Mouse (Mus musculus) thymus, adult 2 months (tissue): ENCODE results near the gene Ptbp3. TPM values are rescaled to one million over a fixed set of nuclear protein-coding genes. Genes with fewer than 3 reads are reported as not detected.

Experiments
- DNase-seq: peaks from one replicate; pipeline ENCODE4 v3.0.0; 2021
- H3K27ac ChIP-seq: fragments of 200-500 bp; 2 replicates; pipeline ENCODE4 v1.5.1; 2012; ENCODE audit warnings: low read length, control low read depth; ENCODE audit not compliant: control insufficient read depth, insufficient read depth
- H3K27me3 ChIP-seq: fragments of 200-500 bp; 2 replicates; pipeline ENCODE4 v1.6.1; 2012; ENCODE audit warnings: mild to moderate bottlenecking, low read length, moderate library complexity, mixed read lengths; ENCODE audit not compliant: control insufficient read depth, insufficient read depth
- H3K36me3 ChIP-seq: fragments of 200-500 bp; 2 replicates; pipeline ENCODE4 v1.6.1; 2012; ENCODE audit warnings: mild to moderate bottlenecking, low read length, moderate library complexity; ENCODE audit not compliant: control insufficient read depth, insufficient read depth
- H3K4me1 ChIP-seq: fragments of 200-500 bp; replicated peaks from 2 replicates; pipeline ENCODE4 v1.6.1; 2012; ENCODE audit warnings: low read length; ENCODE audit not compliant: control insufficient read depth, insufficient read depth
- H3K4me3 ChIP-seq: fragments of 200-500 bp; 2 replicates; pipeline ENCODE4 v1.5.1; 2012; ENCODE audit warnings: mild to moderate bottlenecking, low read length, control low read depth, moderate library complexity; ENCODE audit not compliant: control insufficient read depth, insufficient read depth
- CTCF ChIP-seq: fragments of 200-500 bp; IDR thresholded peaks from 2 replicates; pipeline ENCODE4 v1.5.1; 2012; ENCODE audit warnings: mild to moderate bottlenecking, control low read depth, low read length, moderate library complexity, borderline replicate concordance; ENCODE audit not compliant: control insufficient read depth, poor library complexity, insufficient read depth; ENCODE audit errors: extremely low read depth
- POLR2A ChIP-seq: fragments of 200-500 bp; IDR thresholded peaks from 2 replicates; pipeline ENCODE4 v1.6.1; 2012; ENCODE audit warnings: mild to moderate bottlenecking, low read length, control low read depth, moderate library complexity; ENCODE audit not compliant: control insufficient read depth, poor library complexity, insufficient read depth; ENCODE audit errors: extremely low read depth
- WGBS: fragments of 180-500 bp; shearing (Covaris S2); methylation state at CpG from one replicate; pipeline ENCODE4 v1.1.7; 2018; 5-methylcytosine and 5-hydroxymethylcytosine counted together
- polyA plus RNA-seq: library from polyadenylated mRNA; depleted of rRNA; stranded (reverse); fragments of >200 nt; gene quantifications from 2 replicates; pipeline ENCODE4 v1.2.3, GENCODE M21; 2012

The Ptbp3 gene
- polyA plus RNA-seq, 1 experiment = 90.4 TPM

GRCm38 (mm10) chr4:59455465-59455864, 93.7 kb downstream of the Ptbp3 start:
- Histone ChIP-seq H3K27ac (no peak overlapping the region), H3K4me3 (no peak overlapping the region), H3K4me1 (peaks cover 1% of the 10 kb centered on the region), H3K27me3 (no peaks in the 10 kb centered on the region), H3K36me3 (no peaks in the 10 kb centered on the region)
- WGBS = 47% methylated on average over 2 of the region's 2 CpGs
- no peak for TF ChIP-seq CTCF
- no peak for DNase-seq

DNA sequence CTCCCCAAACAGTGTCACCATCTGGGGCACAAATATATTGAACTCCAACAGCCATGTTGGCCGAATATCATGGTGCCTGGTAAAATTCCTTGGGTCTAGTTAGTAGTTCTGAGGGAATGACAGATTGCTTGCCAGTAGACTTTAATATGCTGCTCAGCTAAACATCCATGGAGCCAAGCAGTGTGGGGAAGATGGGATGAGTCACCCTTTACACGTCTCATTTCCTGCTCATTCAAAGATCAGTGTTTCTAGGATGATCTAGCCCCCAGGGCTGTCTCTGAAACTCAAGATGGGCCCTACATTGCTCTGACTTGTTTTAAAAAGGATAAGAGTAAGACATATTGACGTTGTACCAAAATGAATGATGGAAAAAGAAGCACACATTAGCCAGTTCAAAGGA, 95.1 kb downstream of the Ptbp3 start:
- Histone ChIP-seq H3K27ac (no peak overlapping the region), H3K4me1 (peaks cover 3% of the 10 kb centered on the region), H3K27me3 (no peaks in the 10 kb centered on the region), H3K4me3 (no peak overlapping the region), H3K36me3 (no peaks in the 10 kb centered on the region)
- no peak for DNase-seq
- 70% methylated on average over 3 of the region's 3 CpGs for WGBS
- no peak for TF ChIP-seq CTCF
- no peak for TF ChIP-seq POLR2A

DNA sequence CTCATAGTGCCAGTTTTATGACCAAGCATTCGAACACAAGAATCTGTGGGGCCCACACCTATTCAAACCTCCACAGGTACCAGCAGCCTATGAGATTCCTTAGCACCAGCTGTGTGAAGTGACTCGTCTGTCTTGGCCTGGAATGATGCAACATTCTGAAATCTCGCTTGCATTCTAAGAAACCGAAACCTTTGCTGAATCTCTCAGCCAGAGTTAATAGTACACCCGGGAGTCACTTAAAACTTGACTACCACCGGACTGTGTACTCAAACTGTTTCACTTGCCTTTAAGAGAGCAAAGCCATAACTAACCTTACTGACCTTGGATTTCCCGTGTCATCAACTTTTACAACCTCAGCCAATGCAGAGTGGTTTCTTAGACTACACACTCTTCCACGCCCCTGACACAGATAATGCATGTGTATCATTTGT, 96.6 kb downstream of the Ptbp3 start:
- Histone ChIP-seq H3K4me3 (no peak overlapping the region), H3K36me3 (no peaks in the 10 kb centered on the region), H3K27ac (no peak overlapping the region), H3K27me3 (no peaks in the 10 kb centered on the region), H3K4me1 (peaks cover 3% of the 10 kb centered on the region)
- no peak for DNase-seq
- TF ChIP-seq CTCF (no peak), POLR2A (no peak)
- 94% methylated on average over 8 of the region's 8 CpGs for whole genome bisulfite sequencing

DNA sequence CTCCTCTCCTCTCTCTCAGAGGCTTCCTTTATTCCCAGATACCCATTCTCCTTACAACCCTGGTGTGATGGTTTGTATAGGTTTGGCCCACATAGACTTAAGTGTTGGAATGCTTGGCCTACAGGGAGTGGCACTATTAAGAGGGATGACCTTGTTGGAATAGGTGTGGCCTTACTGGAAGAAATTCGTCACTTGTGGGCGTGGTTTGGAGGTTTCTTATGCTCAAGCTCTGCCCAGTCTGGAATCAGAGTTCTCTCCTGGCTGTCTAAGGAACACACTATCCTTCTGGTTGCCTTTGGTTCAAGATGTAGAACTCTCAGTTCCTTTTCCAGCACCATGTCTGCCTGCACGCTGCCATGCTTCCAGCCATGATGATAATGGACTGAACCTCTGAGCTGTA, 98.3 kb downstream of the Ptbp3 start:
- TF ChIP-seq POLR2A = no peak
- TF ChIP-seq CTCF = no peak
- Histone ChIP-seq H3K27me3 (no peaks in the 10 kb centered on the region), H3K4me1 (peaks cover 3% of the 10 kb centered on the region), H3K27ac (no peak overlapping the region), H3K36me3 (no peaks in the 10 kb centered on the region), H3K4me3 (no peak overlapping the region)
- WGBS = 96% methylated on average over 3 of the region's 3 CpGs
- no peak for DNase-seq

DNA sequence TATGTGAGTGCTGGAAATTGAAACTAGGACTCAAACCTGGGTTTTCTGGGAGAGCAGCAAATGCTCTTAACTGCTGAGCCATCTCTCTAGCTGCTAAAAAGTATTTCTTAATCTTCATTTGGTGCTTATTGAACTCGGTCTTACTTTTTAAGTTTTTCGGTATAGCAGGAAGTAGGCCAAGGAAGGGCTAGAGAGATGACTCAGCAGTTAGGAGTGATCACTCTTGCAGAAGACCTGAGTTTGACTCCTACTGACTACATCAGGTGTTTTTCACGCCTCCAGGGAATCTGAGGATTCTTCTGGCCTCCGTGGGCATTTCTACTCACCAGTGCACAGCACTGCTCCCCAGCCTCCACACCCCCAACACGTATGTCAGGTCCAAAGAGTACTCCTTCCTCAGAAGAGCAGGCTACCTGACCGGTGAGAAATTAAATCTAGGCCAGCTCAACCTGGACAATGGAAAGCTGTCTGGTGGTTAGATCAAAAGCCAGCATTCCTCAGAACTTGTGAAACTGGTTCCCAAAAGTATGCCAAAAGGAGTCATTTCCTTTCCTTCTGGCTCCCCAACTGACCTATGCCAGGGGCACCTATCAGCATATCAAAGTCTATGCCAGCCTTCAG, 98.8 kb downstream of the Ptbp3 start:
- Histone ChIP-seq H3K4me3 (no peak overlapping the region), H3K4me1 (peaks cover 8% of the 10 kb centered on the region), H3K27ac (no peak overlapping the region), H3K27me3 (no peaks in the 10 kb centered on the region), H3K36me3 (no peaks in the 10 kb centered on the region)
- DNase-seq = no peak
- WGBS = 56% methylated on average over 6 of the region's 6 CpGs
- TF ChIP-seq POLR2A (no peak), CTCF (no peak)

DNA sequence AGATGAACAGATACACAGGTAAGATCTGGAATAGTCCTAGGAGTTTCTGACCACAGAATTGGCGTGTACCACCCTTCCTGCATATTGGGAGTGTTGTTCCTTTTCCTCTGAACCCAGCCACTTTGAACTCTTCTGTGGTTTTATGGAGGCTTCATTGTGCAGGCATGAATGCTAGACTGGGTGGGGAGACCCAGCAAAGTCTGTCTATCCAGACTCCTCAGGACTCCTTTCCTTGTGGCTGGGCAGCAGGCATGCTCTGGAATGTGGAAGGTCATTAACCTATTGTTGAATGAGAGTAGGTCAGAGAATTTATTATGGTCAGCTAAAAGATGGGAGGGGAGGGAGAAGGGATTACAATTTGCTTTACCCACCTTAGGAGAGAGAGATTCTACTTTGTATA, 101.9 kb downstream of the Ptbp3 start:
- Histone ChIP-seq H3K4me1 (peaks cover 24% of the 10 kb centered on the region), H3K27me3 (no peaks in the 10 kb centered on the region), H3K4me3 (no peak overlapping the region), H3K27ac (no peak overlapping the region), H3K36me3 (no peaks in the 10 kb centered on the region)
- WGBS = 31% methylated on average over 1 of the region's 1 CpGs
- no peak for TF ChIP-seq POLR2A
- TF ChIP-seq CTCF = no peak
- no peak for DNase-seq

GRCm38 (mm10) chr4:59445516-59445915, 103.6 kb downstream of the Ptbp3 start:
- no peaks in the 10 kb centered on the region for H3K36me3 ChIP-seq
- no peak overlapping the region for H3K4me3 ChIP-seq
- peak; percentile 27 for DNase-seq
- no peak for TF ChIP-seq CTCF
- TF ChIP-seq POLR2A = no peak
- peak overlapping the region; percentile 68 for H3K27ac ChIP-seq
- H3K27me3 ChIP-seq = no peaks in the 10 kb centered on the region
- 9% methylated on average over 6 of the region's 6 CpGs for WGBS
- peaks cover 26% of the 10 kb centered on the region for H3K4me1 ChIP-seq
